Mouse (Mus musculus): ENCODE measurements at regions not wholly inside any gene's neighbourhood (a gene's known extent, or its start where the extent isn't known, plus 50 kb on each side); places are given as distances from the start of the nearest gene placed in this dataset.

- DNase-seq, result no peak
Observed at GRCm38 (mm10) chr17:80827361-80827760, 99.1 kb upstream of the Map4k3 start.

GRCm38 (mm10) chr17:80825971-80826730 is 97.9 kb upstream of the Map4k3 start:
- no peak for DNase-seq

- no peak for DNase-seq
Observed at GRCm38 (mm10) chr17:80825518-80825901, 97.2 kb upstream of the Map4k3 start.

GRCm38 (mm10) chr17:80824826-80825517 is 96.7 kb upstream of the Map4k3 start:
- DNase-seq, result no peak

- DNase-seq, result no peak
Observed at GRCm38 (mm10) chr17:80824261-80824660, 96.0 kb upstream of the Map4k3 start.

- no peak for DNase-seq
Observed at GRCm38 (mm10) chr17:80820888-80821287, 92.6 kb upstream of the Map4k3 start.

GRCm38 (mm10) chr17:80818477-80819028 is 90.3 kb upstream of the Map4k3 start:
- DNase-seq, result no peak

- no peak for DNase-seq
Observed at GRCm38 (mm10) chr17:80815747-80816146, 87.5 kb upstream of the Map4k3 start.

GRCm38 (mm10) chr17:80813194-80813593 is 84.9 kb upstream of the Map4k3 start:
- no peak for DNase-seq

- peak; percentile 26 to 31 for DNase-seq
Observed at GRCm38 (mm10) chr17:80809275-80809674, 81.0 kb upstream of the Map4k3 start.

- no peak for DNase-seq
Observed at GRCm38 (mm10) chr17:80808069-80808468, 79.8 kb upstream of the Map4k3 start.

- no peak for DNase-seq
Observed at GRCm38 (mm10) chr17:80803361-80803915, 75.2 kb upstream of the Map4k3 start.

- no peak for DNase-seq
Observed at GRCm38 (mm10) chr17:80802622-80803021, 74.3 kb upstream of the Map4k3 start.

- DNase-seq, result peak in 1 of 2 experiments; percentile 11
Observed at GRCm38 (mm10) chr17:80801991-80802390, 73.7 kb upstream of the Map4k3 start.

- peak; percentile 81 to 82 for DNase-seq
Observed at GRCm38 (mm10) chr17:80801451-80801983, 73.2 kb upstream of the Map4k3 start.

GRCm38 (mm10) chr17:80800877-80801276 is 72.6 kb upstream of the Map4k3 start:
- DNase-seq, result no peak

- no peak for DNase-seq
Observed at GRCm38 (mm10) chr17:80800454-80800853, 72.2 kb upstream of the Map4k3 start.

GRCm38 (mm10) chr17:80799061-80799460 is 70.8 kb upstream of the Map4k3 start:
- DNase-seq, result no peak

- DNase-seq, result no peak
Observed at GRCm38 (mm10) chr17:80798281-80798980, 70.1 kb upstream of the Map4k3 start.

- no peak for DNase-seq
Observed at GRCm38 (mm10) chr17:80796790-80797189, 68.5 kb upstream of the Map4k3 start.

GRCm38 (mm10) chr17:80796386-80796785 is 68.1 kb upstream of the Map4k3 start:
- DNase-seq, result no peak

GRCm38 (mm10) chr17:80795453-80796105 is 67.3 kb upstream of the Map4k3 start:
- no peak for DNase-seq
